ENCODE assay signal across 8 mouse cellular contexts in the genomic region with DNA sequence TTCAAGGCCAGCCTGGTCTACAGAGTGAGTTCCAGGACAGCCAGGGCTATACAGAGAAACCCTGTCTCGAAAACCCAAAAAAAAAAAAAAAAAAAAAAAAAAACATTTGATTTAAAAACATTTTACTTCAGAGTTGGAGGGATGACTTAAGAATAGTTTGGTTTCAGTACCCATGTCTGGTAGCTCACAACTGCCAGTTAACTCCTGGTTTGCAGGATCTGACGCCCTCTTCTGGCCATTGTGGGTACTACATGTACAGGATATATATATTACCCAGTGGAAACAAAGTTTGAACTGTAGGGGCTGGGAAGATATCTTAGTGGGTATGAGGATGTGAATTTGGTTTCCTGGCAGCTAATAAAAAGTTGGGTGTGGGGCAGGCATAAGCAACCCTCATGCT. TPM values are rescaled to one million over a fixed set of nuclear protein-coding genes. Genes with fewer than 3 reads are reported as not detected.
DNase-seq lines count a peak whose midpoint lies in the region; ATAC-seq and TF ChIP-seq lines count a peak whose summit lies in the region.

No protein-coding gene starts in this region.

- no peak for ATAC-seq in limb, embryonic 11.5 days (ENCODE audit: insufficient number of reproducible peaks, low FRiP score, low TSS enrichment, low read depth)
- no peak for ATAC-seq in forebrain, embryonic 15.5 days (replicated peaks)

- no peaks in the 10 kb centered on the region for H3K27me3 ChIP-seq in limb, embryonic 11.5 days (ENCODE audit: control insufficient read depth, insufficient read depth, low read length)
- no peaks in the 10 kb centered on the region for H3K27me3 ChIP-seq in limb, embryonic 10.5 days (ENCODE audit: low read depth, poor library complexity, severe bottlenecking)
- H3K27me3 ChIP-seq in MEL (ENCODE audit: control insufficient read depth in 1 of 2, insufficient read depth in 2 of 2, low read length in 2 of 2) = no peaks in the 10 kb centered on the region
- no peaks in the 10 kb centered on the region for H3K27me3 ChIP-seq in forebrain, embryonic 15.5 days

- no peak overlapping the region for H3K4me2 ChIP-seq in limb, embryonic 11.5 days (ENCODE audit: low read depth, severe bottlenecking)
- no peak overlapping the region for H3K4me2 ChIP-seq in forebrain, embryonic 15.5 days (replicated peaks)

- WGBS in limb, embryonic 11.5 days = 3% methylated on average over 1 of the region's 2 CpGs
- WGBS in limb, embryonic 10.5 days = 2% methylated on average over 1 of the region's 2 CpGs
- WGBS in forebrain, embryonic 15.5 days = 0% methylated on average over 1 of the region's 2 CpGs

- no peaks in the 10 kb centered on the region for H3K36me3 ChIP-seq in limb, embryonic 11.5 days (ENCODE audit: control insufficient read depth, insufficient read depth, low read length)
- no peaks in the 10 kb centered on the region for H3K36me3 ChIP-seq in limb, embryonic 10.5 days
- peaks cover 0 to 3% of the 10 kb centered on the region in 2 experiments; a peak in 1 of 4 replicates for H3K36me3 ChIP-seq in MEL (ENCODE audit: control insufficient read depth in 1 of 2, insufficient read depth in 2 of 2, low read length in 2 of 2)
- H3K36me3 ChIP-seq in forebrain, embryonic 15.5 days = peaks cover 6% of the 10 kb centered on the region; the same call in 1 of the 2 replicates

- peak; percentile 31 for DNase-seq in embryo, embryonic 10.5 days (ENCODE audit: low spot score)
- DNase-seq in embryo, embryonic 10 days (ENCODE audit: low spot score) = no peak
- peak; percentile 49 for DNase-seq in limb, embryonic 11.5 days (ENCODE audit: low spot score)
- DNase-seq in limb, embryonic 10.5 days (ENCODE audit: low spot score) = no peak
- DNase-seq in MEL (ENCODE audit: low read depth, low spot score) = peak; percentile 66
- DNase-seq in naive thymus-derived CD4-positive, alpha-beta T cell, adult 2 months (ENCODE audit: low read depth) = peak; percentile 73
- DNase-seq in c-Kit-positive CD71-positive TER-119-positive erythroid progenitor cells, embryonic 14.5 days (ENCODE audit: low spot score) = no peak

- H3K27ac ChIP-seq in limb, embryonic 11.5 days (replicated peaks; ENCODE audit: low read depth, low read length) = no peak overlapping the region
- no peak overlapping the region for H3K27ac ChIP-seq in limb, embryonic 10.5 days
- no peak overlapping the region for H3K27ac ChIP-seq in MEL (ENCODE audit: control insufficient read depth, low read depth, low read length)
- no peak overlapping the region for H3K27ac ChIP-seq in forebrain, embryonic 15.5 days (replicated peaks)

- no peaks in the 10 kb centered on the region for H3K4me1 ChIP-seq in limb, embryonic 11.5 days (ENCODE audit: control insufficient read depth, insufficient read depth, low read length)
- H3K4me1 ChIP-seq in limb, embryonic 10.5 days = peaks cover 11% of the 10 kb centered on the region
- H3K4me1 ChIP-seq in MEL (ENCODE audit: control insufficient read depth in 1 of 2, insufficient read depth in 2 of 2, low read length in 2 of 2) = peaks cover 0 to 14% of the 10 kb centered on the region in 2 experiments; a peak in 2 of 4 replicates
- H3K4me1 ChIP-seq in forebrain, embryonic 15.5 days = peaks cover 10% of the 10 kb centered on the region

- H3K4me3 ChIP-seq in limb, embryonic 11.5 days (ENCODE audit: low read depth, low read length) = no peak overlapping the region
- no peak overlapping the region for H3K4me3 ChIP-seq in limb, embryonic 10.5 days
- no peak overlapping the region for H3K4me3 ChIP-seq in MEL (ENCODE audit: control insufficient read depth in 1 of 2, insufficient read depth in 1 of 2, low read depth in 2 of 2, low read length in 2 of 2)
- no peak overlapping the region for H3K4me3 ChIP-seq in forebrain, embryonic 15.5 days

- TF ChIP-seq POLR2A in MEL (IDR thresholded peaks at IDR 0.05; ENCODE audit: control insufficient read depth in 1 of 2, insufficient read depth in 1 of 2, low read depth in 1 of 2, low read length in 2 of 2, poor library complexity in 1 of 2) = no peak

- no peak for TF ChIP-seq EP300 in MEL (IDR thresholded peaks at IDR 0.05; ENCODE audit: low read depth in 1 of 2, low read length in 2 of 2)

- no peak overlapping the region for H3K9ac ChIP-seq in limb, embryonic 11.5 days (ENCODE audit: low read length)
- H3K9ac ChIP-seq in MEL (ENCODE audit: control insufficient read depth, low read depth, low read length, poor library complexity, severe bottlenecking) = no peak overlapping the region
- no peak overlapping the region for H3K9ac ChIP-seq in forebrain, embryonic 15.5 days (replicated peaks)

- TF ChIP-seq RAD21 in MEL (IDR thresholded peaks at IDR 0.05; ENCODE audit: low read depth, low read length) = peak; percentile 44

- no peaks in the 10 kb centered on the region for H3K79me2 ChIP-seq in MEL (ENCODE audit: control insufficient read depth, insufficient read depth, low read length, poor library complexity)

- peak; percentile 58 to 89 (median 74) for TF ChIP-seq CTCF in MEL (IDR thresholded peaks at IDR 0.05 in 2 of 3, conservative IDR thresholded peaks at IDR 0.05 in 1 of 3; ENCODE audit: control insufficient read depth in 1 of 3, insufficient read depth in 1 of 3, low read depth in 2 of 3, low read length in 3 of 3, poor library complexity in 1 of 3, severe bottlenecking in 1 of 3)

- peaks cover 3% of the 10 kb centered on the region; the same call in 1 of the 2 replicates for H3K9me3 ChIP-seq in limb, embryonic 11.5 days (ENCODE audit: control insufficient read depth, low read length)
- H3K9me3 ChIP-seq in limb, embryonic 10.5 days (replicated peaks) = peaks cover 3% of the 10 kb centered on the region; the same call in 1 of the 2 replicates
- no peaks in the 10 kb centered on the region for H3K9me3 ChIP-seq in MEL (replicated peaks; ENCODE audit: insufficient read depth, low read length)
- H3K9me3 ChIP-seq in forebrain, embryonic 15.5 days = no peaks in the 10 kb centered on the region

TF ChIP-seq in MEL, 35 proteins besides CTCF, POLR2A, EP300 and RAD21:
- 0 out of 2 replicates have a peak, but pooled peaks have one; percentile 15 for TF ChIP-seq ZC3H11A (IDR thresholded peaks at IDR 0.05; ENCODE audit: low read depth, low read length)
- no peak for TF ChIP-seq UBTF (IDR thresholded peaks at IDR 0.05; ENCODE audit: borderline replicate concordance, insufficient read depth, low read depth, low read length)
- TF ChIP-seq MAX (IDR thresholded peaks at IDR 0.05; ENCODE audit: low read length) = no peak
- TF ChIP-seq GATA1 (IDR thresholded peaks at IDR 0.05; ENCODE audit: low read depth, low read length) = no peak
- TF ChIP-seq SMC3 (IDR thresholded peaks at IDR 0.05; ENCODE audit: low read depth, low read length) = peak; percentile 54
- TF ChIP-seq POLR2AphosphoS5 (IDR thresholded peaks at IDR 0.05; ENCODE audit: borderline replicate concordance, low read depth, low read length) = no peak
- TF ChIP-seq ZNF384 (IDR thresholded peaks at IDR 0.05; ENCODE audit: low read depth, low read length) = peak; percentile 57

RNA-seq across cellular contexts. Expression of gene Amz1, which starts 27.0 kb away (rescaled TPM):
- 0.52 and 0.71 TPM in 2 replicates for polyA plus RNA-seq in limb, embryonic 11.5 days (2014; fragmentation: Nextera tagmentation; extraction: Ambion mirVana)
- polyA plus RNA-seq in limb, embryonic 10.5 days (2016; fragmentation: Nextera tagmentation; extraction: Ambion mirVana) = 0.88 and 1.1 TPM in 2 replicates
- 1.7 TPM in 2 replicates for total RNA-seq in MEL (2012; rRNA removed)
- under 1 TPM in 1 of 2 experiments, not detected in 1; 0.68 TPM for polyA plus RNA-seq in MEL (2012; ENCODE audit: insufficient read depth in 1 of 2, insufficient read length in 2 of 2, low read depth in 1 of 2, low replicate concordance in 2 of 2, missing spikeins in 1 of 2)
- 4.4 and 5.3 TPM in 2 replicates for polyA plus RNA-seq in forebrain, embryonic 15.5 days (2015; fragmentation: Nextera tagmentation; extraction: Ambion mirVana)

RNA-seq across cellular contexts. Expression of gene Brat1, which starts 46.1 kb away (rescaled TPM):
- polyA plus RNA-seq in limb, embryonic 11.5 days (2014; fragmentation: Nextera tagmentation; extraction: Ambion mirVana) = 11.7 and 12.0 TPM in 2 replicates
- polyA plus RNA-seq in limb, embryonic 10.5 days (2016; fragmentation: Nextera tagmentation; extraction: Ambion mirVana) = 21.8 and 22.2 TPM in 2 replicates
- total RNA-seq in MEL (2012; rRNA removed) = 11.6 and 13.7 TPM in 2 replicates
- polyA plus RNA-seq in MEL (2012; ENCODE audit: insufficient read depth in 1 of 2, insufficient read length in 2 of 2, low read depth in 1 of 2, low replicate concordance in 2 of 2, missing spikeins in 1 of 2) = 10 to 100 TPM in 1 of 2 experiments, not detected in 1; 14.2 TPM
- 26.3 and 28.2 TPM in 2 replicates for polyA plus RNA-seq in forebrain, embryonic 15.5 days (2015; fragmentation: Nextera tagmentation; extraction: Ambion mirVana)

RNA-seq across cellular contexts. Expression of gene Iqce, which starts 48.7 kb away (rescaled TPM):
- 15.1 and 22.7 TPM in 2 replicates for polyA plus RNA-seq in limb, embryonic 11.5 days (2014; fragmentation: Nextera tagmentation; extraction: Ambion mirVana)
- polyA plus RNA-seq in limb, embryonic 10.5 days (2016; fragmentation: Nextera tagmentation; extraction: Ambion mirVana) = 24.2 and 24.9 TPM in 2 replicates
- 6.4 and 7.3 TPM in 2 replicates for total RNA-seq in MEL (2012; rRNA removed)
- 10 to 100 TPM in 1 of 2 experiments, not detected in 1; 21.2 TPM for polyA plus RNA-seq in MEL (2012; ENCODE audit: insufficient read depth in 1 of 2, insufficient read length in 2 of 2, low read depth in 1 of 2, low replicate concordance in 2 of 2, missing spikeins in 1 of 2)
- 22.2 and 25.1 TPM in 2 replicates for polyA plus RNA-seq in forebrain, embryonic 15.5 days (2015; fragmentation: Nextera tagmentation; extraction: Ambion mirVana)

Comparison
In these comparisons a context has a peak if more than half of its experiments do, and no peak if none do; other contexts are left out.
1. DNase-seq: peak in embryo, embryonic 10.5 days (single experiment), limb, embryonic 11.5 days (single experiment), MEL (single experiment) and naive thymus-derived CD4-positive, alpha-beta T cell, adult 2 months (single experiment); none in embryo, embryonic 10 days (single experiment), limb, embryonic 10.5 days (single experiment) and c-Kit-positive CD71-positive TER-119-positive erythroid progenitor cells, embryonic 14.5 days (single experiment).